Mouse (Mus musculus): ENCODE data around the gene Agtrap. TPM values are rescaled to one million over a fixed set of nuclear protein-coding genes. Genes with fewer than 3 reads are reported as not detected.

Agtrap gene
- 2.6 and 5.5 TPM in 2 replicates for polyA plus RNA-seq (2014; fragmentation: Nextera tagmentation; extraction: Ambion mirVana)

GRCm38 (mm10) chr4:148087907-148088527, at the start of gene Agtrap:
Gene Agtrap (minus strand): TSS chr4:148088031.
- Histone ChIP-seq H3K4me1 (ENCODE audit: control insufficient read depth, insufficient read depth, low read length) (peaks cover 12% of the 10 kb centered on the region), H3K27ac (ENCODE audit: low read depth, low read length) (peak within 1 kb of the TSS; percentile 40), H3K9ac (replicated peaks; ENCODE audit: low read depth, low read length) (peak within 1 kb of the TSS; percentile 55), H3K9me3 (ENCODE audit: control insufficient read depth, low read length) (no peaks in the 10 kb centered on the region), H3K36me3 (ENCODE audit: control insufficient read depth, insufficient read depth, low read length) (no peaks in the 10 kb centered on the region), H3K4me3 (ENCODE audit: low read depth, low read length) (peak within 1 kb of the TSS; percentile 46), H3K4me2 (ENCODE audit: low read depth, low read length) (peak within 1 kb of the TSS; percentile 73), H3K27me3 (ENCODE audit: control insufficient read depth, insufficient read depth, low read length) (no peaks in the 10 kb centered on the region)
- peak; percentile 90 for ATAC-seq (ENCODE audit: low read depth)
- WGBS: 5% methylated on average over 34 of the region's 34 CpGs

GRCm38 (mm10) chr4:148137503-148137902, 49.7 kb upstream of the Agtrap start:
- 68% methylated on average over 8 of the region's 8 CpGs for WGBS
- no peak overlapping the region for H3K27ac ChIP-seq (ENCODE audit: low read depth, low read length)
- H3K4me3 ChIP-seq (ENCODE audit: low read depth, low read length): no peak overlapping the region
- H3K4me2 ChIP-seq (ENCODE audit: low read depth, low read length): no peak overlapping the region
- no peaks in the 10 kb centered on the region for H3K27me3 ChIP-seq (ENCODE audit: control insufficient read depth, insufficient read depth, low read length)
- peaks cover 2% of the 10 kb centered on the region; the same call in 1 of the 2 replicates for H3K4me1 ChIP-seq (ENCODE audit: control insufficient read depth, insufficient read depth, low read length)
- no peaks in the 10 kb centered on the region for H3K36me3 ChIP-seq (ENCODE audit: control insufficient read depth, insufficient read depth, low read length)
- H3K9ac ChIP-seq (replicated peaks; ENCODE audit: low read depth, low read length): no peak overlapping the region
- ATAC-seq (ENCODE audit: low read depth): no peak
- no peaks in the 10 kb centered on the region for H3K9me3 ChIP-seq (ENCODE audit: control insufficient read depth, low read length)

- Histone ChIP-seq H3K4me3 (ENCODE audit: low read depth, low read length) (no peak overlapping the region), H3K9ac (replicated peaks; ENCODE audit: low read depth, low read length) (no peak overlapping the region), H3K27ac (ENCODE audit: low read depth, low read length) (no peak overlapping the region), H3K36me3 (ENCODE audit: control insufficient read depth, insufficient read depth, low read length) (no peaks in the 10 kb centered on the region), H3K4me1 (ENCODE audit: control insufficient read depth, insufficient read depth, low read length) (peaks cover 5% of the 10 kb centered on the region), H3K9me3 (ENCODE audit: control insufficient read depth, low read length) (no peaks in the 10 kb centered on the region), H3K4me2 (ENCODE audit: low read depth, low read length) (no peak overlapping the region), H3K27me3 (ENCODE audit: control insufficient read depth, insufficient read depth, low read length) (no peaks in the 10 kb centered on the region)
- 86% methylated on average over 8 of the region's 8 CpGs for WGBS
- ATAC-seq (ENCODE audit: low read depth): no peak
Observed at GRCm38 (mm10) chr4:148134988-148135387, 47.2 kb upstream of the Agtrap start.

GRCm38 (mm10) chr4:148131497-148132081, 43.8 kb upstream of the Agtrap start:
- Histone ChIP-seq H3K4me1 (ENCODE audit: control insufficient read depth, insufficient read depth, low read length) (peaks cover 9% of the 10 kb centered on the region), H3K27ac (ENCODE audit: low read depth, low read length) (peak overlapping the region; percentile 97), H3K4me3 (ENCODE audit: low read depth, low read length) (peak overlapping the region; percentile 74), H3K9ac (replicated peaks; ENCODE audit: low read depth, low read length) (peak overlapping the region; percentile 99), H3K27me3 (ENCODE audit: control insufficient read depth, insufficient read depth, low read length) (no peaks in the 10 kb centered on the region), H3K4me2 (ENCODE audit: low read depth, low read length) (peak overlapping the region; percentile 88), H3K36me3 (ENCODE audit: control insufficient read depth, insufficient read depth, low read length) (no peaks in the 10 kb centered on the region), H3K9me3 (ENCODE audit: control insufficient read depth, low read length) (no peaks in the 10 kb centered on the region)
- peak; percentile 70 for ATAC-seq (ENCODE audit: low read depth)
- WGBS: under 1% methylated on average over 21 of the region's 21 CpGs

- peak within 1 kb of the TSS; percentile 97 for H3K27ac ChIP-seq (ENCODE audit: low read depth, low read length)
- peak within 1 kb of the TSS; percentile 88 for H3K4me2 ChIP-seq (ENCODE audit: low read depth, low read length)
- H3K27me3 ChIP-seq (ENCODE audit: control insufficient read depth, insufficient read depth, low read length): no peaks in the 10 kb centered on the region
- no peaks in the 10 kb centered on the region for H3K9me3 ChIP-seq (ENCODE audit: control insufficient read depth, low read length)
- peak; percentile 80 for ATAC-seq (ENCODE audit: low read depth)
- WGBS: under 1% methylated on average over 61 of the region's 87 CpGs
- H3K4me3 ChIP-seq (ENCODE audit: low read depth, low read length): peak within 1 kb of the TSS; percentile 74
- H3K9ac ChIP-seq (replicated peaks; ENCODE audit: low read depth, low read length): peak within 1 kb of the TSS; percentile 99
- peaks cover 11% of the 10 kb centered on the region for H3K4me1 ChIP-seq (ENCODE audit: control insufficient read depth, insufficient read depth, low read length)
- no peaks in the 10 kb centered on the region for H3K36me3 ChIP-seq (ENCODE audit: control insufficient read depth, insufficient read depth, low read length)
Observed at GRCm38 (mm10) chr4:148130561-148131413, 43.0 kb upstream of the Agtrap start, which contains the start of gene Draxin. Gene Draxin (minus strand): TSS chr4:148130698.

- peaks cover 11% of the 10 kb centered on the region for H3K4me1 ChIP-seq (ENCODE audit: control insufficient read depth, insufficient read depth, low read length)
- H3K9ac ChIP-seq (replicated peaks; ENCODE audit: low read depth, low read length): peak within 1 kb of the TSS; percentile 99
- H3K4me2 ChIP-seq (ENCODE audit: low read depth, low read length): peak within 1 kb of the TSS; percentile 88
- H3K9me3 ChIP-seq (ENCODE audit: control insufficient read depth, low read length): no peaks in the 10 kb centered on the region
- no peaks in the 10 kb centered on the region for H3K27me3 ChIP-seq (ENCODE audit: control insufficient read depth, insufficient read depth, low read length)
- H3K4me3 ChIP-seq (ENCODE audit: low read depth, low read length): peak within 1 kb of the TSS; percentile 74
- WGBS: under 1% methylated on average over 18 of the region's 18 CpGs
- peak within 1 kb of the TSS; percentile 97 for H3K27ac ChIP-seq (ENCODE audit: low read depth, low read length)
- no peaks in the 10 kb centered on the region for H3K36me3 ChIP-seq (ENCODE audit: control insufficient read depth, insufficient read depth, low read length)
- ATAC-seq (ENCODE audit: low read depth): peak; percentile 9; the same call in 1 of the 2 replicates
Observed at GRCm38 (mm10) chr4:148130133-148130532, 42.3 kb upstream of the Agtrap start, which contains the start of gene Mad2l2. Gene Mad2l2 (plus strand): TSS chr4:148130384.

- Histone ChIP-seq H3K27ac (ENCODE audit: low read depth, low read length) (no peak overlapping the region), H3K27me3 (ENCODE audit: control insufficient read depth, insufficient read depth, low read length) (no peaks in the 10 kb centered on the region), H3K36me3 (ENCODE audit: control insufficient read depth, insufficient read depth, low read length) (no peaks in the 10 kb centered on the region), H3K4me2 (ENCODE audit: low read depth, low read length) (peak overlapping the region; percentile 88), H3K9me3 (ENCODE audit: control insufficient read depth, low read length) (no peaks in the 10 kb centered on the region), H3K9ac (replicated peaks; ENCODE audit: low read depth, low read length) (peak overlapping the region; percentile 99; the same call in 1 of the 2 replicates), H3K4me3 (ENCODE audit: low read depth, low read length) (peak overlapping the region; percentile 74), H3K4me1 (ENCODE audit: control insufficient read depth, insufficient read depth, low read length) (peaks cover 11% of the 10 kb centered on the region)
- ATAC-seq (ENCODE audit: low read depth): no peak
- WGBS: 64% methylated on average over 2 of the region's 2 CpGs
Observed at GRCm38 (mm10) chr4:148128672-148129071, 40.8 kb upstream of the Agtrap start.

GRCm38 (mm10) chr4:148128241-148128640, 40.4 kb upstream of the Agtrap start:
- Histone ChIP-seq H3K27me3 (ENCODE audit: control insufficient read depth, insufficient read depth, low read length) (no peaks in the 10 kb centered on the region), H3K9ac (replicated peaks; ENCODE audit: low read depth, low read length) (no peak overlapping the region), H3K9me3 (ENCODE audit: control insufficient read depth, low read length) (no peaks in the 10 kb centered on the region), H3K36me3 (ENCODE audit: control insufficient read depth, insufficient read depth, low read length) (no peaks in the 10 kb centered on the region), H3K4me1 (ENCODE audit: control insufficient read depth, insufficient read depth, low read length) (peaks cover 11% of the 10 kb centered on the region), H3K27ac (ENCODE audit: low read depth, low read length) (no peak overlapping the region), H3K4me2 (ENCODE audit: low read depth, low read length) (peak overlapping the region; percentile 88), H3K4me3 (ENCODE audit: low read depth, low read length) (peak overlapping the region; percentile 74; the same call in 1 of the 2 replicates)
- 39% methylated on average over 1 of the region's 1 CpGs for WGBS
- ATAC-seq (ENCODE audit: low read depth): no peak
